Comparison of ENCODE assay signal across 17 mouse cellular contexts in genomic region chr2:78214469-78214868, GRCm38 (mm10).
"Had no signal": no experiment of that assay in that cellular context is flagged by ENCODE, and none has a peak within 500 bp of the region (broad histone marks: within the 10 kb centered on the region; RNA-seq: fewer than 3 reads in every experiment).

No protein-coding gene starts in this region.

- H3K27me3 ChIP-seq: limb, embryonic 13.5 days; liver, embryonic 15.5 days; lung, embryonic 15.5 days; midbrain, embryonic 12.5 days; neural tube, embryonic 13.5 days had no signal

- H3K9me3 ChIP-seq: limb, embryonic 13.5 days; liver, embryonic 15.5 days; lung, embryonic 15.5 days; midbrain, embryonic 12.5 days; neural tube, embryonic 13.5 days had no signal

- H3K36me3 ChIP-seq: limb, embryonic 13.5 days; liver, embryonic 15.5 days; lung, embryonic 15.5 days; midbrain, embryonic 12.5 days; neural tube, embryonic 13.5 days had no signal

- H3K4me2 ChIP-seq: limb, embryonic 13.5 days; liver, embryonic 11.5 days; liver, embryonic 15.5 days; lung, embryonic 15.5 days; midbrain, embryonic 12.5 days; neural tube, embryonic 13.5 days had no signal

- DNase-seq: kidney, adult 9 months; kidney, postnatal 36 days; lung, postnatal 14 days; retina, postnatal 1 day; right cerebral cortex, postnatal 25 days; spleen, adult 18-20 months; thymus, adult 18-20 months; thymus, postnatal 25 days had no signal

- H3K9ac ChIP-seq: limb, embryonic 13.5 days; liver, embryonic 15.5 days; lung, embryonic 15.5 days; midbrain, embryonic 12.5 days; neural tube, embryonic 13.5 days had no signal

- H3K4me1 ChIP-seq: limb, embryonic 13.5 days; liver, embryonic 15.5 days; lung, embryonic 15.5 days; midbrain, embryonic 12.5 days; neural tube, embryonic 13.5 days had no signal

- H3K4me3 ChIP-seq: limb, embryonic 13.5 days; liver, embryonic 15.5 days; lung, embryonic 15.5 days; midbrain, embryonic 12.5 days; neural tube, embryonic 13.5 days had no signal

- H3K27ac ChIP-seq: kidney, postnatal 0 days; limb, embryonic 13.5 days; liver, embryonic 15.5 days; lung, embryonic 15.5 days; macrophage; midbrain, embryonic 12.5 days; neural tube, embryonic 13.5 days had no signal

- ATAC-seq: midbrain, embryonic 16.5 days had no signal
